Mouse (Mus musculus) MEL (cell line): ENCODE measurements around the gene Ddhd1. TPM values are rescaled to one million over a fixed set of nuclear protein-coding genes. Genes with fewer than 3 reads are reported as not detected.
A peak's percentile ranks its signal among the peaks of the same experiment; 100 is the strongest.
"Not testable (repeated sequence)": the region's sequence is repeated elsewhere in the genome, so short reads cannot be mapped to it uniquely, and the experiment has no call there.

Source experiments
- DNase-seq: peaks from one replicate; pipeline ENCODE4 v3.0.0; 2011; ENCODE audit warnings: low read depth, low spot score
- H3K27ac ChIP-seq: 2 replicates; pipeline ENCODE4 v1.5.1; 2012; ENCODE audit warnings: low read depth, mild to moderate bottlenecking, control low read depth, low read length, moderate library complexity; ENCODE audit not compliant: control insufficient read depth
- H3K27me3 ChIP-seq, 2 experiments: fragments of 150-350 bp in 1 of 2; sonication (generic) in 1 of 2; 2 replicates each; pipeline ENCODE4 v1.6.1; 2012; ENCODE audit warnings: low read length in 2 of 2, mild to moderate bottlenecking in 2 of 2, improper control_type of control experiment in 1 of 2, moderate library complexity in 1 of 2; ENCODE audit not compliant: insufficient read depth in 2 of 2, control insufficient read depth in 1 of 2
- H3K36me3 ChIP-seq, 2 experiments: 2 replicates each; pipeline ENCODE4 v1.6.1; 2012 to 2014; ENCODE audit warnings: low read length in 2 of 2, improper control_type of control experiment in 1 of 2, inconsistent platforms in 1 of 2, mild to moderate bottlenecking in 1 of 2; ENCODE audit not compliant: insufficient read depth in 2 of 2, control insufficient read depth in 1 of 2
- H3K4me1 ChIP-seq, 2 experiments: fragments of 150-350 bp in 1 of 2; sonication (generic) in 1 of 2; 2 replicates each; pipeline ENCODE4 v1.6.1; 2012; ENCODE audit warnings: low read length in 2 of 2, improper control_type of control experiment in 1 of 2, mild to moderate bottlenecking in 1 of 2; ENCODE audit not compliant: insufficient read depth in 2 of 2, control insufficient read depth in 1 of 2
- H3K4me3 ChIP-seq, 2 experiments: fragments of 150-350 bp in 1 of 2; sonication (generic) in 1 of 2; 2 replicates each; pipeline ENCODE4 v1.5.1; 2012; ENCODE audit warnings: low read depth in 2 of 2, low read length in 2 of 2, mild to moderate bottlenecking in 2 of 2, moderate library complexity in 2 of 2, control low read depth in 1 of 2, improper control_type of control experiment in 1 of 2; ENCODE audit not compliant: control insufficient read depth in 1 of 2, insufficient read depth in 1 of 2
- H3K79me2 ChIP-seq: 2 replicates; pipeline ENCODE4 v1.6.1; 2012; ENCODE audit warnings: mild to moderate bottlenecking, low read length, moderate library complexity; ENCODE audit not compliant: control insufficient read depth, poor library complexity, insufficient read depth
- H3K9ac ChIP-seq: 2 replicates; pipeline ENCODE4 v1.6.1; 2012; ENCODE audit warnings: low read depth, mild to moderate bottlenecking, control low read depth, low read length, moderate library complexity; ENCODE audit not compliant: control insufficient read depth, poor library complexity, severe bottlenecking
- H3K9me3 ChIP-seq: fragments of 150-350 bp; sonication (generic); replicated peaks from 2 replicates; pipeline ENCODE4 v1.6.1; 2012; ENCODE audit warnings: mild to moderate bottlenecking, low read length, improper control_type of control experiment, moderate library complexity; ENCODE audit not compliant: insufficient read depth
- E2F4 ChIP-seq: IDR thresholded peaks from 2 replicates; pipeline ENCODE4 v1.6.1; 2011; ENCODE audit warnings: low read depth, low read length, improper control_type of control experiment, borderline replicate concordance
- GABPA ChIP-seq: IDR thresholded peaks from 2 replicates; pipeline ENCODE4 v1.6.1; 2012; ENCODE audit warnings: low read depth, mild to moderate bottlenecking, inconsistent platforms, low read length, improper control_type of control experiment, moderate library complexity
- NRF1 ChIP-seq: IDR thresholded peaks from 2 replicates; pipeline ENCODE4 v1.6.1; 2014; ENCODE audit warnings: low read depth, mild to moderate bottlenecking, inconsistent platforms, low read length, improper control_type of control experiment, moderate library complexity; ENCODE audit not compliant: poor library complexity, insufficient read depth, severe bottlenecking
- SIN3A ChIP-seq: IDR thresholded peaks from 2 replicates; pipeline ENCODE4 v1.6.1; 2012; ENCODE audit warnings: low read length, improper control_type of control experiment, inconsistent platforms
- ZC3H11A ChIP-seq: IDR thresholded peaks from 2 replicates; pipeline ENCODE4 v1.6.1; 2012; ENCODE audit warnings: low read depth, mild to moderate bottlenecking, inconsistent platforms, low read length, improper control_type of control experiment
- polyA plus RNA-seq, 2 experiments: library from polyadenylated mRNA; stranded (reverse) in 1 of 2; unstranded in 1 of 2; fragments of >175 nt in 1 of 2; fragments of >200 nt in 1 of 2; gene quantifications; 2 replicates each; pipeline versions ENCODE4 v1.2.1 to v1.2.4; 2012; ENCODE audit warnings: low replicate concordance in 2 of 2, low read depth in 1 of 2; ENCODE audit not compliant: insufficient read length in 2 of 2, insufficient read depth in 1 of 2, missing spikeins in 1 of 2
- total RNA-seq: library from RNA; depleted of rRNA; stranded (reverse); fragments of 300-350 nt; gene quantifications from 2 replicates; pipeline ENCODE4 v1.2.3, GENCODE M21; 2012

The Ddhd1 gene
- total and polyA plus RNA-seq, 3 experiments, result 9.0 to 14.3 TPM; not detected in 1

- H3K79me2 ChIP-seq, result no peaks in the 10 kb centered on the region
- H3K4me3 ChIP-seq, result no peak overlapping the region
- TF ChIP-seq SIN3A (no peak), ZC3H11A (no peak)
- H3K36me3 ChIP-seq, result 0 out of 4 replicates have a peak, but pooled peaks cover 0 to 2% of the 10 kb centered on the region in 2 experiments
- H3K9ac ChIP-seq, result no peak overlapping the region
- 0 out of 4 replicates have a peak, but pooled peaks cover 0 to 4% of the 10 kb centered on the region in 2 experiments for H3K4me1 ChIP-seq
- no peak for DNase-seq
- H3K27me3 ChIP-seq, result no peaks in the 10 kb centered on the region
- no peaks in the 10 kb centered on the region for H3K9me3 ChIP-seq
- H3K27ac ChIP-seq, result no peak overlapping the region
These were observed 70.4 kb downstream of the Ddhd1 start for GRCm38 (mm10) chr14:45587536-45587935.

DNA sequence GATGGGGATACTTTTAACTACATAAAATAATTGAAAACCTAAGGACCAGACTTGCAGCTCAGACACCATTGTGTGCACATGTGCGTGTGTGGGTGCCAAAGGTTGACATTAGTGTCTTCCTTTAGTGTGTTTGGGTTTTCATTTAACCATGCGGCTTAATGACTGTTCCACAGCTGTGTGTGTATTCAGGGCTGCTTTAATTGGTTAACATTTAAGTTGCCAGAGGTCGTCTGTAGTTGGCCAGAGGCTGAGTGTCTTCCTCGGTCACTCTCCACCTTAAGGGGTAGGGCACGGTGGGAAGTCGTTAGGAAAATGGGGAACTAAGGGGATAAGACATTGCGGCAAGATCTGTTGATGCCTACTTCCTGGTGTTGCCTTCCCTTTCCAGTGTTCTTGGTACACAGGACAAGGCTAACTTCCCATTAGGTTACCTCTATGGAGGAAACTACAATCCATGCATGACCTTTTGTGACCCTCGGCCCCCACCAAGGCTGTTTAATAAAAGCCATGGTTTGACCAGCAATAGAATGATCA lies 74.4 kb downstream of the Ddhd1 start:
- TF ChIP-seq E2F4 (no peak), ZC3H11A (no peak), GABPA (no peak), NRF1 (no peak)
- Histone ChIP-seq H3K27ac (no peak overlapping the region), H3K4me3 (no peak overlapping the region), H3K4me1 (0 out of 4 replicates have a peak, but pooled peaks cover 0 to 4% of the 10 kb centered on the region in 2 experiments), H3K36me3 (0 out of 4 replicates have a peak, but pooled peaks cover 0 to 2% of the 10 kb centered on the region in 2 experiments), H3K9me3 (no peaks in the 10 kb centered on the region), H3K79me2 (no peaks in the 10 kb centered on the region), H3K27me3 (no peaks in the 10 kb centered on the region), H3K9ac (no peak overlapping the region)
- DNase-seq, result peak; percentile 33

DNA sequence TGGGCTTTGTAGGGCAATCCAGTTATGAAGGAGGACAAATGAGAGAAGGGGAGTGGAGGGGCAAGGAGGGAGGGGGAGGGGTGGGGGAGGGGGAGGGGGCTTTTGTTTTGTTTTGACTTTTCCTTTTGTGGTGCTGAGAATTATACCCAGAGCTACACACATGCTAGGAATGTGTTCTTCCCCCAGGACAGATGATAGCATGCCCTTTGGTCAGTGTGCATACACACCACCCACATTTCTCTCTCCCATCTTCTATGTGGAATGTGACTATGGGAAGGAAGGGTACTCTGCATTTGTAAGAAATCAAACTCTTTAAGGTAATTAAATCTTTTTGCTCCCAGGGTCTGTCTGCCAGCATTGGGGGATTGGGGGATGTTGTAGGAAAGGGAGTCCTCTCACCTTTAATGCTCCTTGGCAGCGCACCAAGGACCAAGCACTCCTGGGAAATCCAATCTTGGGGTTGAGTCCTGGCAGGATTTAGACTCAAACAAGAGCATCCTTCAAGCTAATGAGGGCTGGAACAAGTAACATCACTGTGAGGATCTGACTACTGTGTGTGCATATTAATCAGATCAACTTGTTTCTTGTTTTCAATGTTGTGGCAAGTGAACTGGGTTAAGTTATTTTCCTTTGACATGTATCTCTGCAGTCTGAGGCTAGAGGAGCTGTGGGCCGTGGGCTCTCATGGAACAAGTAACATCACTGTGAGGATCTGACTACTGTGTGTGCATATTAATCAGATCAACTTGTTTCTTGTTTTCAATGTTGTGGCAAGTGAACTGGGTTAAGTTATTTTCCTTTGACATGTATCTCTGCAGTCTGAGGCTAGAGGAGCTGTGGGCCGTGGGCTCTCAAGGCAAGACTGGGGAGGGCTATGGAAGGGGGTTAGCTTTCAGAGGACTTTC lies 76.8 kb downstream of the Ddhd1 start:
- H3K36me3 ChIP-seq, H3K79me2 ChIP-seq, H3K27ac ChIP-seq, H3K9ac ChIP-seq, H3K9me3 ChIP-seq, H3K27me3 ChIP-seq, H3K4me1 ChIP-seq, DNase-seq, H3K4me3 ChIP-seq: not testable (repeated sequence)
